Mouse (Mus musculus): ENCODE results near the gene Foxn1.

DNA sequence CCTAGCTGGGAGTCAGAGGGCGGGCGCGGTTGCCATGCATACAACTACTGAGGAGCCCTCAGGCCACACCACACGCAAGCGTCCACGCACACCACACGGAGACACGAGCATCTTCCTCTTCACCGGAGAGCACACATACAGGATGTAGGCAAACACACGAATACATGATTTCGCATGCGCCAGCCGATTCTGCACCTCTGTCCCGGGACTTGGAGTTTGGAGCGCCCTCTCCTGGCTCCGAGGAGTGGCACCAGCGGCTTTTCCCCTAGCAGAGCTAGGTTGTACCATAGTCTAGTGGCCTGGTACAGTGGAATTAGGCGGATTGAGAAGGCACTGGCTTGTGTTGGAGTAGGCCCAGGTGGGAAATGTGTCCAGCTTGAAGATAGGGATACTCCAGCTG is 11.0 kb upstream of the Foxn1 start:
- TF ChIP-seq CTCF (IDR thresholded peaks at IDR 0.05; ENCODE audit: control insufficient read depth, insufficient read depth, low read length) (peak; percentile 72), POLR2A (IDR thresholded peaks at IDR 0.05; ENCODE audit: borderline replicate concordance, control insufficient read depth, low read depth, low read length) (no peak)

All from bone marrow, adult 2 months (tissue).